Mouse (Mus musculus) midbrain, embryonic 11.5 days (tissue): ENCODE data around the gene Nap1l4. TPM values are rescaled to one million over a fixed set of nuclear protein-coding genes. Genes with fewer than 3 reads are reported as not detected.
"Not testable (repeated sequence)": the region's sequence is repeated elsewhere in the genome, so short reads cannot be mapped to it uniquely, and the experiment has no call there.

Experiments
- ATAC-seq: fragments of 200-750 bp; cut with Nextera tagmentation; 2 replicates; pipeline ENCODE4 v1.8.0; 2017; ENCODE audit warnings: moderate TSS enrichment, moderate library complexity; ENCODE audit not compliant: low FRiP score
- DNase-seq: peaks from one replicate; pipeline ENCODE4 v3.0.0; 2015; ENCODE audit warnings: low spot score; ENCODE audit errors: missing footprints
- H3K27ac ChIP-seq: fragments of 300-500 bp; sonication (generic); 2 replicates; pipeline ENCODE4 v1.5.1; 2014; ENCODE audit warnings: low read depth, low read length
- H3K27me3 ChIP-seq: fragments of 300-500 bp; sonication (generic); 2 replicates; pipeline ENCODE4 v1.6.1; 2014; ENCODE audit warnings: mild to moderate bottlenecking, low read length, moderate library complexity, mixed read lengths; ENCODE audit not compliant: control insufficient read depth, insufficient read depth
- H3K36me3 ChIP-seq: fragments of 300-500 bp; sonication (generic); 2 replicates; pipeline ENCODE4 v1.6.1; 2014; ENCODE audit warnings: mild to moderate bottlenecking, low read length, moderate library complexity, mixed read lengths; ENCODE audit not compliant: control insufficient read depth, insufficient read depth
- H3K4me1 ChIP-seq: fragments of 300-500 bp; sonication (generic); 2 replicates; pipeline ENCODE4 v1.6.1; 2014; ENCODE audit warnings: low read length; ENCODE audit not compliant: control insufficient read depth, insufficient read depth
- H3K4me2 ChIP-seq: fragments of 300-500 bp; sonication (generic); 2 replicates; pipeline ENCODE4 v1.6.1; 2014; ENCODE audit warnings: mild to moderate bottlenecking, moderate library complexity
- H3K4me3 ChIP-seq: fragments of 300-500 bp; sonication (generic); 2 replicates; pipeline ENCODE4 v1.5.1; 2014; ENCODE audit warnings: low read depth, low read length
- H3K9ac ChIP-seq: fragments of 300-500 bp; sonication (generic); 2 replicates; pipeline ENCODE4 v1.6.1; 2014; ENCODE audit warnings: low read length
- H3K9me3 ChIP-seq: fragments of 300-500 bp; sonication (generic); 2 replicates; pipeline ENCODE4 v1.6.1; 2016; ENCODE audit warnings: low read length; ENCODE audit not compliant: control insufficient read depth
- WGBS: fragments of 180-500 bp; shearing (Covaris S2); extraction: QIAGEN DNeasy Blood & Tissue Kit; methylation state at CpG from one replicate; pipeline ENCODE4 v1.1.7; 2014; 5-methylcytosine and 5-hydroxymethylcytosine counted together
- polyA plus RNA-seq: library from polyadenylated mRNA; unstranded; fragments of >200 nt; fragmentation: Nextera tagmentation; extraction: Ambion mirVana; gene quantifications from 2 replicates; pipeline ENCODE4 v1.2.1, GENCODE M21; 2014

The Nap1l4 gene
- polyA plus RNA-seq, 1 experiment from 2014 or later = 194 TPM

DNA sequence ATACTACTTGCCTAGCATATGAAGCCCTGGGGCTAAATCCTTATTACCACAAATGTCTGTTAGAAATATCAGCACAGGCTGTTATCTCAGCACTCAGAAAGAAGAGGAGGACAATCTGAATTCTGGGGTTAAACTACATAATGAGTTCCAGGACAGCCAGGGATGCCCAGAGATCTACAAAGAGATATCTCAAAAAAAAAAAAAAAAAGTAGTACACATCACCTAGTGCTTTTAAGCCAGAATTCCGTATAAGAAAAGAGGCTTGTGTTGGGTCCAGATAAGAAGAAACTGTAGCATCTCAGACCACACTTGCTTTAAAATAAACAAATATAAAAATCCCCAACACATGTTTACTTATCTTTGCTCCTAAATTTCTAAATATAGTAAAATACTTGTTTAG lies 10.2 kb downstream of the Nap1l4 start:
- Histone ChIP-seq H3K9me3 (no peaks in the 10 kb centered on the region), H3K4me1 (no peaks in the 10 kb centered on the region), H3K4me3 (no peak overlapping the region), H3K27me3 (no peaks in the 10 kb centered on the region), H3K36me3 (peaks cover 24% of the 10 kb centered on the region; the same call in 1 of the 2 replicates), H3K27ac (no peak overlapping the region), H3K4me2 (no peak overlapping the region), H3K9ac (no peak overlapping the region)
- no peak for DNase-seq
- WGBS = 72% methylated on average over 1 of the region's 1 CpGs
- ATAC-seq = no peak

DNA sequence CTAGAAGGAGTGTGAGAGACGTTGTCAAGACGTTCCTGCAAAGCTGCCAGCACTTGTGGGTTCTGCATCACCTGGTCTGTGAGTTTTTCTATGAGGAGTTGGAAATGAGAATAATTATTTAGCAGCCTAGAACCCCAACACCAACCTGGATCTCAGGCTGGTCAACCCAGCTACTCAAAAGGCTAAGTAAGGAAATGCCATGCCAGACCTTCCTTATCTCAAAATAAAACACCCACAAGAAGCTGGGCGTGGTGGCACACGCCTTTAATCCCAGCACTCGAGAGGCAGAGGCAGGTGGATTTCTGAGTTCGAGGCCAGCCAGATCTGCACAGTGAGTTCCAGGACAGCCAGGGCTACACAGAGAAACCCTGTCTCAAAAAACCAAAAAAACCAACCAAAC lies 10.7 kb downstream of the Nap1l4 start:
- H3K27ac ChIP-seq, H3K4me3 ChIP-seq, H3K27me3 ChIP-seq, H3K4me1 ChIP-seq, H3K9ac ChIP-seq, H3K9me3 ChIP-seq, DNase-seq, ATAC-seq, H3K4me2 ChIP-seq: not testable (repeated sequence)
- WGBS = 90% methylated on average over 6 of the region's 6 CpGs
- H3K36me3 ChIP-seq = peaks cover 28% of the 10 kb centered on the region

DNA sequence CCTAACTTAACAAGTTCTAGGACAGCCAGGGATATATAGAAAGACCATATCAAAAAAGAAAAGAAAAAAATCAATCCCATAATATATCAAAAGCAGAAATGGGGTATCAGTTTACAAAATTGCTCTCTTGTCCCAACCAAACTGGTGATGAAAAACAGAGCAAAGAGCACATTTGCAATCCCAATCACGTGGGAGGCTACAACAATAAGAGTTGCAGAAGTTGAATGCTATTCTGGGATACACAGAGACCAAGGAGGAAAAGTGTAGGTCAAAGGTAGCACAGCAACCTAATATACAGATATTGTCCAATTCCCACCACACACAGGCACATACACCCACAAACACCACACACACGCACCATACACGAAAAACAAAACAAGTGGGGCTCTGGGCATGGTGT lies 12.7 kb downstream of the Nap1l4 start:
- H3K27me3 ChIP-seq = no peaks in the 10 kb centered on the region
- peaks cover 40% of the 10 kb centered on the region for H3K36me3 ChIP-seq
- ATAC-seq = no peak
- H3K4me3 ChIP-seq = no peak overlapping the region
- no peak overlapping the region for H3K4me2 ChIP-seq
- WGBS = 98% methylated on average over 3 of the region's 3 CpGs
- no peak overlapping the region for H3K27ac ChIP-seq
- H3K9ac ChIP-seq = no peak overlapping the region
- no peak for DNase-seq
- no peaks in the 10 kb centered on the region for H3K9me3 ChIP-seq
- H3K4me1 ChIP-seq = no peaks in the 10 kb centered on the region

DNA sequence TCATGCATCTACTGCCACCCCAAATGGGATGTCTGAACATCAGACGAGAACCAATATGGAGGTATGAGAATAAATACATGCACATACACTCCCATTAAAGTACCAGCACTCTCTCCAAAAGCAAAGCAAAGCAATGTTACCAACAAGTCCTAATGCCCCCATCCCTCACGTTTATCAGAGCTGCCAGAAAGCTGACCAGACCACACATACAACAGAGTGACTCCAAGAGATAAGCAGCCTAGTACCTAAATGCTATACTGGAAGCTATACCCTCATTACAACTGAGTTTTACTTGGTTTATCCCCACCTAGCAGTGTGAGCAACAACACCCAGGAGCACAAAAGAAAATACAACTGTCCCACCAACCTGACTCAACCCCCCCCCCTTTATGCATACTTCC lies 15.6 kb downstream of the Nap1l4 start:
- DNase-seq = no peak
- H3K27ac ChIP-seq = no peak overlapping the region
- H3K4me2 ChIP-seq = no peak overlapping the region
- no peaks in the 10 kb centered on the region for H3K9me3 ChIP-seq
- H3K9ac ChIP-seq = no peak overlapping the region
- H3K4me3 ChIP-seq = no peak overlapping the region
- no peaks in the 10 kb centered on the region for H3K4me1 ChIP-seq
- peaks cover 56% of the 10 kb centered on the region for H3K36me3 ChIP-seq
- 90% methylated on average over 2 of the region's 2 CpGs for WGBS
- H3K27me3 ChIP-seq = no peaks in the 10 kb centered on the region
- ATAC-seq = no peak

GRCm38 (mm10) chr7:143532410-143532809 lies 16.5 kb downstream of the Nap1l4 start:
- no peak overlapping the region for H3K27ac ChIP-seq
- peaks cover 58% of the 10 kb centered on the region for H3K36me3 ChIP-seq
- WGBS = 92% methylated on average over 1 of the region's 1 CpGs
- H3K4me2 ChIP-seq = no peak overlapping the region
- no peaks in the 10 kb centered on the region for H3K27me3 ChIP-seq
- DNase-seq = no peak
- no peak overlapping the region for H3K9ac ChIP-seq
- no peak for ATAC-seq
- H3K9me3 ChIP-seq = no peaks in the 10 kb centered on the region
- no peaks in the 10 kb centered on the region for H3K4me1 ChIP-seq
- H3K4me3 ChIP-seq = no peak overlapping the region

GRCm38 (mm10) chr7:143519333-143519732 lies 29.6 kb downstream of the Nap1l4 start:
- WGBS = 92% methylated on average over 4 of the region's 4 CpGs
- no peaks in the 10 kb centered on the region for H3K27me3 ChIP-seq
- H3K9me3 ChIP-seq = no peaks in the 10 kb centered on the region
- H3K9ac ChIP-seq = no peak overlapping the region
- H3K27ac ChIP-seq = no peak overlapping the region
- no peak for ATAC-seq
- no peak overlapping the region for H3K4me3 ChIP-seq
- H3K36me3 ChIP-seq = peaks cover 44% of the 10 kb centered on the region
- no peak for DNase-seq
- no peak overlapping the region for H3K4me2 ChIP-seq
- H3K4me1 ChIP-seq = no peaks in the 10 kb centered on the region

DNA sequence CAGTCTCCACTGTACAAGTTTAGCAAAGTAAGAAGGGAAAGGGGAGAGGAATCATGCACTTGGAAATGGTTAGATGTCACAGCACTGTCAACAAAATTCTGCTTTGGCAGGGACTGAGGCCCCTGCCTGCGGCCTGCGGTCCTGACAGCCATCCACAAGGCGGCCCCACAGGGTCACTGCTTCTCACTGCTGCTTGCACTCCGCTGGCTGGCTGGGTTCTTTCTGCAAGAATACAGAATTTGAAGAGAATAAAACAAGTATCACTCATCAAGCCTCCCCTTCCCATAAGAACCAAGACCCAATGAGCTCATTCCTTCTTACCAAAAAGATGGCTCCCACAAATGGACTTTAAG lies 34.5 kb downstream of the Nap1l4 start:
- H3K27ac ChIP-seq = no peak overlapping the region
- DNase-seq = no peak
- H3K4me3 ChIP-seq = no peak overlapping the region
- WGBS = 95% methylated on average over 4 of the region's 4 CpGs
- H3K4me1 ChIP-seq = no peaks in the 10 kb centered on the region
- no peak overlapping the region for H3K4me2 ChIP-seq
- H3K9me3 ChIP-seq = no peaks in the 10 kb centered on the region
- H3K27me3 ChIP-seq = no peaks in the 10 kb centered on the region
- no peak overlapping the region for H3K9ac ChIP-seq
- ATAC-seq = no peak
- peaks cover 43% of the 10 kb centered on the region for H3K36me3 ChIP-seq

DNA sequence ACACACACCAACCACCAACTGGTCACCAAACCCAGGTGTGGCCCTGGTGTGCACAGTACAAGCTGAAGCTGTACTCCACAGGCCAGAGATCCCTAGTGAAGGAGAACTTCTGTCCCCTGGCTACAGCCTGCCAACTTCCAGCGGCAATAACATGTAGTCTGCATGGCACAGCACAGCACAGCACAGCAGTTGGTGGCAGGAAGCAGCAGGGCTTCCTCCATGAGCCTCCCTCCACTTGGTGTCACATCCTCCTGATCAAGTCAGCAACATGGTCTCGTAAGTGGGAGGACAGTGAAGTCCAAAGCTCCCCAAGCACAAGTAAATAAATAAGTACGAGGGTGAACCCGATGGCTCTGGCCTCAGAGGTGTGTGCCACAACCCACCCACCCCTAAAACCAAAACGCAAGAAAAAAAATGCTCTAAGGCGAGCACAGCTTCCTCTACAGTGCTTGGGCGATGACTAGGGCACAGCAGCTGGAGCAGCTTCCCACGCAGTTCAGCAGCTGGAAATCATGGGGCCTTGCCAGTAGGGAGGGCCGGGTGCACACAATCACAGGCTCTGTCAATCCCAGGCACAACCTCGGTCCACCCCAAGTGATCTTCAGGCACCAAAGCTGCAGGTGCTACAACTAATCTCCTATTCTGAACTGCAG lies 35.0 kb downstream of the Nap1l4 start:
- no peaks in the 10 kb centered on the region for H3K9me3 ChIP-seq
- ATAC-seq = no peak
- no peak overlapping the region for H3K4me3 ChIP-seq
- H3K4me1 ChIP-seq = no peaks in the 10 kb centered on the region
- WGBS = 91% methylated on average over 10 of the region's 10 CpGs
- H3K27ac ChIP-seq = no peak overlapping the region
- no peaks in the 10 kb centered on the region for H3K27me3 ChIP-seq
- no peak for DNase-seq
- H3K9ac ChIP-seq = no peak overlapping the region
- H3K4me2 ChIP-seq = no peak overlapping the region
- H3K36me3 ChIP-seq = peaks cover 38% of the 10 kb centered on the region

GRCm38 (mm10) chr7:143511335-143511712 lies 37.6 kb downstream of the Nap1l4 start:
- DNase-seq (no peak), ATAC-seq (no peak)
- Histone ChIP-seq H3K9me3 (no peaks in the 10 kb centered on the region), H3K27ac (no peak overlapping the region), H3K4me3 (no peak overlapping the region), H3K4me2 (no peak overlapping the region), H3K36me3 (peaks cover 21% of the 10 kb centered on the region), H3K4me1 (no peaks in the 10 kb centered on the region), H3K9ac (no peak overlapping the region), H3K27me3 (no peaks in the 10 kb centered on the region)
